Mouse (Mus musculus) limb, embryonic 11.5 days (tissue): ENCODE measurements around the gene Olfr1138. TPM values are rescaled to one million over a fixed set of nuclear protein-coding genes. Genes with fewer than 3 reads are reported as not detected.

Experiments
- polyA plus RNA-seq: library from polyadenylated mRNA; unstranded; fragments of >200 nt; fragmentation: Nextera tagmentation; extraction: Ambion mirVana; gene quantifications from 2 replicates; pipeline ENCODE4 v1.2.1, GENCODE M21; 2014

Olfr1138 gene
- polyA plus RNA-seq, 1 experiment from 2014 or later = not detected

Other genes starting within 250 kb of the Olfr1138 start
- gene Pramel7, start 242.9 kb downstream of the Olfr1138 start, polyA plus RNA-seq = not detected in 2 replicates
- gene Pramel6, start 233.4 kb downstream of the Olfr1138 start, polyA plus RNA-seq = not detected in 2 replicates
- not detected in 2 replicates for gene Olfr153, start 208.2 kb downstream of the Olfr1138 start, polyA plus RNA-seq
- gene Olfr1128, start 194.4 kb downstream of the Olfr1138 start, polyA plus RNA-seq = not detected in 2 replicates
- not detected in 2 replicates for gene Olfr1129, start 166.1 kb downstream of the Olfr1138 start, polyA plus RNA-seq
- gene Olfr1130, start 133.8 kb downstream of the Olfr1138 start, polyA plus RNA-seq = not detected in 2 replicates
- gene Olfr1131, start 112.9 kb downstream of the Olfr1138 start, polyA plus RNA-seq = not detected in 2 replicates
- not detected in 2 replicates for gene Olfr1132, start 102.4 kb downstream of the Olfr1138 start, polyA plus RNA-seq
- gene Olfr1133, start 92.6 kb downstream of the Olfr1138 start, polyA plus RNA-seq = not detected in 2 replicates
- not detected in 2 replicates for gene Olfr1134, start 81.5 kb downstream of the Olfr1138 start, polyA plus RNA-seq
- not detected in 2 replicates for gene Olfr1135, start 66.3 kb downstream of the Olfr1138 start, polyA plus RNA-seq
- not detected in 2 replicates for gene Olfr1136, start 46.0 kb downstream of the Olfr1138 start, polyA plus RNA-seq
- gene Olfr1137, start 26.8 kb downstream of the Olfr1138 start, polyA plus RNA-seq = not detected in 2 replicates
- not detected in 2 replicates for gene Olfr1140, start 3.8 kb upstream of the Olfr1138 start, polyA plus RNA-seq
- gene Olfr1141, start 14.0 kb upstream of the Olfr1138 start, polyA plus RNA-seq = not detected in 2 replicates
- not detected in 2 replicates for gene Olfr152, start 39.5 kb upstream of the Olfr1138 start, polyA plus RNA-seq
- not detected in 2 replicates for gene Olfr1143, start 60.6 kb upstream of the Olfr1138 start, polyA plus RNA-seq
- not detected in 2 replicates for gene Olfr1145, start 69.8 kb upstream of the Olfr1138 start, polyA plus RNA-seq
- gene Olfr1148, start 90.6 kb upstream of the Olfr1138 start, polyA plus RNA-seq = not detected in 2 replicates
- gene Olfr1150-ps1, start 104.0 kb upstream of the Olfr1138 start, polyA plus RNA-seq = not detected in 2 replicates
- not detected in 2 replicates for gene Olfr1151, start 115.9 kb upstream of the Olfr1138 start, polyA plus RNA-seq
- gene Olfr1152, start 126.5 kb upstream of the Olfr1138 start, polyA plus RNA-seq = not detected in 2 replicates
- gene Olfr1153, start 155.0 kb upstream of the Olfr1138 start, polyA plus RNA-seq = not detected in 2 replicates
- not detected in 2 replicates for gene Olfr1154, start 165.2 kb upstream of the Olfr1138 start, polyA plus RNA-seq
- gene Olfr1155, start 205.2 kb upstream of the Olfr1138 start, polyA plus RNA-seq = not detected in 2 replicates
- not detected in 2 replicates for gene Olfr1156, start 213.1 kb upstream of the Olfr1138 start, polyA plus RNA-seq
- gene Olfr1157, start 228.3 kb upstream of the Olfr1138 start, polyA plus RNA-seq = not detected in 2 replicates
- gene Olfr74, start 234.7 kb upstream of the Olfr1138 start, polyA plus RNA-seq = not detected in 2 replicates